Mouse (Mus musculus): ENCODE data around the gene Dagla.

The Dagla gene

DNA sequence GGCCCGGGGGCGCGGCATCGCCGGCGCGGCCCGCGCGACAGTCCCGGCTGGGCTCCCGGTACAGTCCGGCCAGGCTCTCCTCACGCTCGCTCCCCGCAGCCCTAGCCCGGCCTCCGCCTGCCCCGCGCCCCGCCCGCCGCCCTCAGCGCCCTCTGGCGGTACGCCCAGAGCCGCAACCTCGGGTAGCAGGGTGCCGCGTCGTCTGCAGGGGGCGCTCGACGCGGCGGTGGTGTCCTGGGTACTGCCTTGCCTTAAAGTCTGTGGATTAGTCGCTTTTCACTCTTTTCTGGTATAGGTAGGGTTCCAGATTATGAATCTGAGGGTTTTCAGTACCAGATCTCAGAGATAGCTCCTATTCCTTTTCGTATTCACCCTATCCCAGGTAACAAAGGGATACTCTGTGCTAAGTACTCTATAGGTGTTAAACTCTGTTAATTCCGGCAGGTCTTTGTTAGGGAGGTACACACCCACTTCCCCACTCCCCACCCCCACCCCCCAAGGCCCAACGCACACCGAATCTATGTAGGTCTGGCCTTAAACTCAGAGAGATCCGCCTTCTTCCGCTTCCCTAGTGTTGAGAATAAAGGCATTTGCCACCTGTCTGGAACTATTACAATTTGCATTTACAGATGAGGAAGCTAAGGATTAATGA is 63.9 kb downstream of the Dagla start, which contains the start of gene Myrf:
Myrf (minus strand) TSS at position 95 of the 652 bp plus-strand sequence.
- DNase-seq (ENCODE audit: extremely low spot score, low read depth, low spot score), result no peak

DNA sequence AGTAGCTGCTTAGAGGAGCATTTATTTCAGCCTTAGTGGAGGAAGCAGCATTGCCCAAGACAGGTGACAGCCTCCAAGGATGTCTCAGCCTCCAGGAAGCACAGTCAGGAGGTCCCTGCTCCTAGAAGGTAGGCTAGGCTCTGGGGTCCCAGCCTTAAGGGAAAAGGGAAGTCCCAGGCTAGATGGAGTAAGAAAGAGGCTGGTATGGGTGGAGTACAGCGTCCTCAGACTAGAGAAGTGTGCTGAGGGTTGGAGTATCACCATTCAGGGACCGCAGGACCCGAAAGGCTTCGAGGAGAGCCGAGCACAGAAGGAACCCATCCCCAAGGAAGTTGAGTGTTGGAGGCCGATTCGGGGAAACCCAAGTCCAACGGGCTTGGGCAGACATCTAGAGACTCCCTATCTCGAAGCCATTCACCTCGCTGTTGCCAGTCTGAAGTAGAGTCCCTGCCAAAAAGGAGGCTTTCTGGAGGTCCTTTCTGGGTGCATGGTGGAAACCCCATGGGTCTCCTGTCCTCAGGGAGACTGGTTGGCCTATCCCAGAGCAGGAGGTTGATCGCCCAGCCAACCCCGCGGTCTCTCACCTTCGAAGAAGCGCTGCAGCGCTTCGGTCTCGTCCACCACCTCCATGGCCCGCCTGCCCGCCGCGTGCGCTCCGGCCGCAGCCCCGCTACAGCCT is 64.6 kb downstream of the Dagla start:
- DNase-seq (ENCODE audit: extremely low spot score, low read depth, low spot score), result no peak

DNA sequence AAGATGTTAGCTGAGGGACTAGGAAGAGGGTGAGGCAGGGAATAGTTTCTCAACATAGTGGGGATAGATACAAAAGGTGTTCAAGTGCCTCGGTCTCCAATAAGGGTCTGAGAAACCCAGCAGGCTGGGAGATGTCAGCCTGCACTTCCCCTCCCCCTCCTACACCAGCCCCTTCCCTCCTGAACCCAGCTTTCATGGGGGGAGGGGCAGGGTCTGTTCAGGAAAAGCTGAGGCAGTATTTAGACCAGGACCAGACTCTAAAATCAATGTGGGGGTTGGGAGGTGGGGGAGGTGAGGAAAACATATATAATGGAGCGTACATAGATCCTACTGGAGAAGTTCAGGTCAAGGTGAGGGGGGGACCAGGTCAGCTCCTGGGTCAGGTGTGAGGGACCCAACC is 65.3 kb downstream of the Dagla start:
- DNase-seq (ENCODE audit: extremely low spot score, low read depth, low spot score), result no peak

DNA sequence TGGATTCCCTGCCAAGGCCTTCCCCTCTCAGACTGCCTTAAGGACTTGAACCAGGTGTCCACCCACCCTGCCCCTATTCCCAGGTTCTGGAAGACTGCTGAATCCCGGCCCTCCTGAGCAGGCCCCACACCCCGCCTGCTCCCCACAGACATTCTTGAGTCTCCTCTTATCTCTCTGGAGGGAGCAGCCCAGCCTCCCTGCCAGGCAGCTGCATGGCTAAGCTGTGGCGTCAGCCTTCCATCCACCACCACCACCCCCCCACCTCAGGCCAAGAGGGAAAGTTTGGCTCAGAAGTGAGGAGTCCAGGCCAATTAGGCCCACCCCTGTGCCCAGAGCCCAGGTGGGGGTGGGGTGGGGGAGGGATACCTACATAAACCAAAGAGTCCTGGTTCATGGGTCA is 66.2 kb downstream of the Dagla start:
- no peak for DNase-seq (ENCODE audit: extremely low spot score, low read depth, low spot score)

DNA sequence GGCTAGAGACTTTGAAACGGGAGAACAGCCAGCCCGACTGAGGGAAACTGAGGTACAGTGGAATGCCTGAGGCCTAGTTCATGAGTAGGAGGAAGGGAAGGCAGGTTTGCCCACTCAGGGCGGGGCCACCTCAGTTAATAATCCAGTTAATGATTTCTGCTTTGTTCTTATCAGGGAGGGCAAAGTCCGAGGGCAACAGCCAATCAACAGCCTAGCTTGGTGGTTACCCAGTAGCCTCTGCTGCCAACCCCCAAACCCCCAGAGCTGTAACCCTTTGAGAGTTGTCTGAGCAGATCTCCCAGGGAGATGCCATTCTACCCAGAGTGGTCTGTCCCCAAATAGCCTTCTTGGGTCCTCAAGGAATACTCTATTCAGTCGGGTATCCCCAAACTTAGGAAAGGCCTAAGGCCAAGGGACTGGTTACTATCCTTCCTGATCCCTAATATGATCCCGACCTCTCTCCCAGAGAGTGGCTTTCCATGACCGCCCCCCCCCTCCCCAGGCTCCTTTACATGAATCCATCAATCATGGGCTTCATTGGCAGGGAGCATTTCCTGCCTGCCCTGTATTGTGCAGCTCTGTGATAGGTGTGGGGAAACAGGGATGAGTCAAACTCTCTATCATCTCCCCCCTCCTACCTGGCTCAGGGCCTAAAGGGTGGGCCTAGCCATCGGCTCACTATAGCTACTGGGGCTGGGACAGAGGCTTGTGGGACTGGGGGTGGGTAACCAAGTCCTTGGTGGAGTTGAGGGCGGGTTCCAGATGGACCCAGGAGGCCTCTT is 68.7 kb downstream of the Dagla start:
- DNase-seq (ENCODE audit: extremely low spot score, low read depth, low spot score), result no peak

DNA sequence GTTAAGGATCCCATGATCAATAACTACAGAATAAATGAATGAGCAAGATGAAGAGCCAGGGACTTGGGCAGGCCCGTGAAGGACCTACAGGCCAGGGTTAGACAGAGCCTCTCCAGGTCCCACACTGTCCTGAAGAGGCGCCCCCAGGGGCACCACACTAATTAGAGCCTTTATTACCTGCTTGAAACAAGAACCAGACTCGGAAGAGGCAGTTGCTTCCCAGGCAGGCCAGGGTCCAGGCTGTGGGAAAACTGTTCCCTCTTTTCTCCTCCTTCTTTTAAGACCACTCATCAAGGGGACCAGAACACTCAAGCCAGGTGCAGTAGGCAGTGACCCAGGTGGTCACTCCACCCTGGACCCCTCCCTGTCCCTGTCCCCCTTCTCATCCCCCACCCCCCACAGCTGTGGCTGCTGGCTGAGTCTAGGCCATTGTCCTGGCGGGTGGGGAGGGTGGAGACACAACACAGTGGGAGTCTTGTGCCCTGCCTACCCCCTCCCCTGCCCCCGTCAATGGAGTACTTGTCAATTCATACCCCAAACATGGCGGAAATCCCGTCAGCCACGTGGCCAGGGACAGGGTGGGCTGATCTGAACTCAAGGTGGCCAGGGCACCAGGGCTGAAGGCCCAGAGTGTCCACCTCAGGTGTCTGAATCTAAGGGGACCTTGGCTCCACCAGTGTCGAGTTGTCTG is 72.2 kb downstream of the Dagla start:
- DNase-seq (ENCODE audit: extremely low spot score, low read depth, low spot score), result no peak

DNA sequence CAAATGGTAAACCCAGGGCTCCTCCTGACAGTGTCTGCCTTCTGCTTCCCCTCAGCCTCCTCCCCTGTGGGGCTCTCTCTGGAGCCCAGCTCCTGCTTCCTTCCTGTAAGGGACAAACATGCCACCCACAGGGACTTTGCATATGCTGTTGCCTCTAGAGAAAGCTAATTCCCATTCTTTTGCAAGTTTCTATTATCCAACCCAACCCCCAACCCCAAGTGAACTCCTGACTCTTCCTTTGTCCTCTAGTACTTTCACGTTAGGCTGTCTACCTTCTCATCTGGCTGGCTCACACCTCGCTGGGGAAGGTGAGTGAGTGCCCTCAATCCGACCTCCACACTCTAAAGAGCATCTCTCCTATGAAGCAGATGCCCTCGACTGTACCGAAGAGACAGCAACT is 72.8 kb downstream of the Dagla start:
- DNase-seq (ENCODE audit: extremely low spot score, low read depth, low spot score), result no peak

DNA sequence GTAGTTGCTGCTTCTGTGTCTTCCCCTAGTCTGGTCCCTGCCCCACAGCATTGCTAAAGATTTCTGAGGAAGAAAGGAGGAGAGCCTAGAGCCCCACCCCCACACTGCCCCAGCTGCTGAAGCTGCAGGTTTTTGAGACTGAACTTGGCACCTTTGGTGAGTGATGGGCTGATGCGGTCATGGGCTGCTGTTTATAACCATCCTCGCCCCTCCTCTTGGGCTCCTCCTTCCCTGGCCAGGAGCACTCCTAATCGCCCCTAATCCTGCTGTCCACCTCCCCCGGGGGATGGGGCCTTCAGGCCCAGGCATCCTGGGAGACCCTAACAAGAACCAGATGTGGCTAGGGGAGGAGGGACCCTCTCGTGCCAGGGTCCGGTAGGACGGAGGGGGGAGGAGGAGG is 73.7 kb downstream of the Dagla start:
- DNase-seq (ENCODE audit: extremely low spot score, low read depth, low spot score), result no peak

DNA sequence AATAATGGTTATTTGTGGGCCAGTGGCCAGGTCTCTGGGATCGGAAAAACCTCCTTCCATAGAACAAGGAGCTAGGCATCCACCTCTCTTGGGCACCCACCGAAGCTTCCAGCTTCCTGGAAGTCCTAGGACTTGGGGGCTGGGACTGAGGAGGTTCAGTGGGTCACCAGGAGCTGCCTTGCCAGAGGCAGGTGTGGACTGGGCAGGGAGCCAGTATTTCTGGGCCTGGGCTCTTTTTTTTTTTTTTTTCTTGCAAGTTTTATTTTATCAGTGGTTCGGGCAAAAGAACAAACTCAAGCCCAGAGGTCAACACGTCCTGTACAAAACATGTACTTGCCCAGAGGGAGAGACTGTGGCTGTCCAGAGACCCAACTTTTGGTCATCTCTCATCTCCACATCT is 78.9 kb downstream of the Dagla start:
- no peak for DNase-seq (ENCODE audit: extremely low spot score, low read depth, low spot score)

DNA sequence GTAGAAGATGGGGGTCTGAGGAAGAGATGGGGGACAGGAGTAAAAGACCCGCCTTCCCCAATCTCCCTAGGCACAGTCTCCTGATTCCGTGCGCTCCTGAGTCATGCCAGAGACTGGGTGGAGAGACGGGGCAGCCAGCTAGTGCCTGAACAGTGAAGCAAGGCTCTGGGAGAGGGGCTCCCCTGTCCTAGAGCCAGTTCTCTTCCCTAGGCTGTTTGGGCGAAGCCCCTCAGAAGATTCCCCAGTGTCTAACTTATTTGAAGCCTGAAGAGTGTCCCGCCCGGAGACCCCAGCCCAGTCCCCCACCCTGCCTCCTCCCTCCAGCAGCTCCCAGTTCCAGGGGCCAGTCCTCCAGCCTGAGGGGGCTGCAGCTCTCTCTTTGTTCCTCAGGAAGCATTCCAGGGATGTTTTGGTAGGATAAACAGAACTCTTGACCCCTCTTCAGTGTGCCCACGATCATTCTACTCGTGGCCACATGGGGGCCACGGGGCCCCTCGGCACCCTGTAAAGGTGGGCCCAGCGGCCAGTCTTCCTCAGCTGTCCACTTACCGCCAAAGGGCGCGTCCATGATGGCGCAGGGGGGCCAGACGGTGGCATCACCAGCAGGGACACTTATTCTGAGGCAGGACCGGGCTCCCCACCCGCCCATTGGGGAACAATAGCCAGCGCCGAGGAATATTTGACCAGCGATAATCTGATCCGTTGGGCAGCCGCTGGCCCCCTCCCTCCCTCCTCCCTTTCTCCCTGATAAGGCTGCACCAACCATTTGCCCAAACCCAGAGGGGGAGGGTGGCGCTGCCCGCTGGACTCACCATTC is 79.8 kb downstream of the Dagla start:
- no peak for DNase-seq (ENCODE audit: extremely low spot score, low read depth, low spot score)

DNA sequence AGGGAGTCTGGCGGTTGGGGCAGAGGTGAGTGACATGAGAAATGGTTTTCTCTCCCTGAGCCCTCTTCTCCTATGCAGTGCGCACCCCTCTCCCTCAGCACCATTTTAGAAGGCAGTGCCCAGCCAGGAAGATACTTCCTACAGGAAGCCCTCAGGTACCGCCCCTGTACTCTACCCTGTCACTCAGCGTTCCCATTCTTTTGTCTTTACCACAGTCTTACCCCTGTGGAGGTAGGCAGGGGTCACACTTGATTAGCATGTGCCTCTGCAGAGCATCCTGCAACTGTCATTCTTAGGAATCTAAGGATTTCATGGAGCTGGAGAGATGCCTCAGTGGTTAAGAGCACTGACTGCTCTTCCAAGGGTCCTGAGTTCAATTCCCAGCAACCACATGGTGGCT is 81.1 kb downstream of the Dagla start:
- no peak for DNase-seq (ENCODE audit: extremely low spot score, low read depth, low spot score)

DNA sequence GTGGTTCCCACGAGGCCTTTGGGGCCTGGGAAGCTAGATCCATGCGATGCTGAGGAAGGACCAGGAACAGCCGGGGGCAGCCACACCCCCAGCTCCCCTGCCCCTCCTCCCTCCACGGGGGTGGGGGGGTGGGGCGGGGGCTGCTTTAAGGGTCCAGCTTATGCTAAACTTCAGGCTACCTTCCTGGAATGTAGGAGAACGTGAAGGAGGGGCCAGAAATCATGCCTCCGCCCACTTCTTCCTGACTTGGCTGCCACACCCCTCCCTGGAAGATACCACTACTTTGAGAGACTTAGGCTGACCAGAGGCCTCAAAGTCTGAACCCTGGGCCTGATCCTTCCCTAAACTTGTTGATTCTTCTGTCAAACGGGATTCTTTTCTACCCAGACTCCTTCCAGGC is 82.0 kb downstream of the Dagla start:
- no peak for DNase-seq (ENCODE audit: extremely low spot score, low read depth, low spot score)

DNA sequence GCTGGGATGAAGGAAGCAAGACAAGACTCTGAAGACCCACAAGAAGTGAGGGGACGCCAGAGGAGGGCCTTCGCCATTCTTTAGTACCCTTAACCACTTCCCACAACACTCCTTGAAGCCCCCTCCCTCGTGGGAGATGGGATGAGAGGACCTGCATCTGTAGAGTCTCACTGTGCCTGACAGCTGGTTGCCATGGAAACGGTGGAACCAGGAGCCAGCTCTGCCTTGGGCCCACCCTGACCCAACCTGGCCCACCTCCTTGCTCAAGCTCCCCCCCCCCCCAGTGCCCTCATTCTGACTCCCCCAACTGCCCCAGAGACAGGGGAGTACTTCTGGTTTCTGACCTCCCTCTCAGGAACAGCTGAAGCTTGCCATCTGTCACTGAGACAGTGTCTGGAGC is 83.1 kb downstream of the Dagla start:
- DNase-seq (ENCODE audit: extremely low spot score, low read depth, low spot score), result no peak

DNA sequence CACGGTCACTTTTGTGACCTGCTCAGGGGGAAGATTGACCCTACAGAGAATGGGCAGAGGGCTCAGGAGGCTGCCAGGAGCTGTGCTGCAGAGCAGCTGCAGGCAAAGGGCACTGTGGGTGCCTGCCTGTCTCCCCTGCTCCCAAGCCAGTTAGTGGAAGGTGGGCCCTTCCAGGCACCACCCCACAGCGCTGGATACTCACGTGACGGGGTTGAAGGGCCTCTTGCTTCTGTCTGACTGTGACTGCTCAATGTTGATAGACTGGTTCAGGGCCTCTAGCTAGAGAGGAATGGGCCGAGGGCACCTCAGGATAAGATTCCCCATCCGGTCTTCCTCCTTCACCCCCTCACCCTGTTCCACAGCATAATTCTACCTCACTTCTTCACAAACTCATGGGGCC is 85.1 kb downstream of the Dagla start:
- DNase-seq (ENCODE audit: extremely low spot score, low read depth, low spot score), result no peak

DNA sequence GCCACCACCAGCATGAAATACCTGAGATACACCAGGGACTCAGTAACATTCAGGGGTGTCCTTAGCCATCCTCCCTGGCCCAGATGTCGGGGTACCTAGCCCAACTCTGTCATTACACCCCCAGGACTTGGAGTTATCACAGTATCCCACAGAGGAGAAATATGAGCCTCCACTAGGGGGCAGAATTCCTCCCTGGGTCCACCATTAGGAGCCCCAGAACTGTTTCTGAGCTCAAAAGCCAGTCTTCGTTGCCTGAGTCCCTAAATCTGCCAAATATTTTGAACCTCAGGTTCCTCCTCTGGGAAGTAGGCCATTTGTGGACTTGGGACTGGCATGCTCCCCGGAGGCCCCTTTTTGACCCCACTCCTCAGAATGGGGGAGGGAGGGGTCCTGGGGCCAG is 85.6 kb downstream of the Dagla start:
- no peak for DNase-seq (ENCODE audit: extremely low spot score, low read depth, low spot score)

DNA sequence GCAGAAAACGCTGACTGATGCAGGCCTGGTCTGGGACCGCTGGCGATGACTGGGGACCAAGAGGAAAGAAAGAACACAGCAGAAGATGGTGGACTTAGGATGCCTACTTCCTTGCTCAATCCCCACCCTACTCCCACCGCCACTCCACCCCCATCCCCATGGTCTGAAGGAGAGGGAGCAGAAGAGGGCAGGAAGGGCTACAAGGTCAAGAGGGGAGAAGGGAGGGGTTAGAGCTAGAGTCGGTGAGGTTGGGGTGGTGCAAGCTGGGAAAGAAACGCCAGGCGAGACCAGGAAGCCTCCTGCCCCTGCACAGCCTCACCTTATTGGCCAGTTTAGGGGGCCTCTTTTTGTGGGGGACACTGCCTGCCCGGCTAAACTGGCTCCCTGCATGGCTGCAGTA is 88.6 kb downstream of the Dagla start:
- DNase-seq (ENCODE audit: extremely low spot score, low read depth, low spot score), result no peak

DNA sequence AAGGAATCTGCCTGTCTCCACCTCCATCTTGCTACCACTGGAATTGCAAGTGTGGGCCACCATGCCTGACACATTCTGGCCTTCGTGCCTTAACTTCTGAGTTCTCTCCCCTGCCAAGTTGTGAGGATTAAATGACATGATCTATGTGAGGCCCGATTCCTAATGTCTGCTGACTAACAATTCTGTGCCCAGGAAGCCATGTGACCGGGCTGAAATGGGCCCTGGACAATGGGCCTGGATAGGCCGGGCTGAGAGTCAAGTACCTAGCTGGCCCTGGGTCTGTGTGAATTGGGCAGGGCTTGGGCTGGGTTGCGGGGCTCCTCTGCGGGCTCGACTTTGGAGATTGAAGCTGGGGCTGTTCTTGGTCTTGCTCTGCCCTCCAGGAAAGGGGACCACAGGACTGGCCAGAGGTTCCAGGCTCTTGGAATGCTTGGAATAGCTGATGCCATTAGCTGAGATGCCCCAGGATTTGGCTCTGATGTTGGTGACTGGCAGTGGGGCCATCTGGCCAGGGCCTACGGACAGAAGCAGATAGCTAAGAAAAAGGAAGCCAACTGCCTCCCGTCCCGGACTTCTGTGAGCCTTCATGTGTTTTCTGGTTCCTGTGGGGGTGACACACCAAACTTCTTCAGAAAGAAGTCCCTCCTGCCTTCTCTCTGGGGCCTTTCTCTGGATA is 90.7 kb downstream of the Dagla start:
- no peak for DNase-seq (ENCODE audit: extremely low spot score, low read depth, low spot score)

DNA sequence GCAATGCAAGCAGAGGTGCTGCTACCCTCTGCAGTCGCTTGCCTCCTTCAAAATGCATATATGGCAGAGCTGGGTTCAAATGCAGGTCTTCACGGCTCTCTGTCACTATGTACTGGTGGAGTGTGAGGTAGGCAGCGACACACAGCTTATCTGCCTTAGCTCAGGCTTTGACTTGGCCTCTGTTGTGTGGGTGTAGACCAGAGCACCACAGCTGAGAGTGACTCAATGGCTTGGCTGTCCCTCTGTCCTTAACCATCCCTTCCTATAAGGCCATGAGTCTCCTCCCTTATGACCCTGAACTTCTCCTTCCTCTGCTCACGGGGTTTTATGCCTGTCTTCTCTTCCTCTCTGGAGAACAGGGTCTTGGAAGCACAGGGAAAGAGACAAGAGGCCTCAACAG is 93.8 kb downstream of the Dagla start:
- DNase-seq (ENCODE audit: extremely low spot score, low read depth, low spot score), result no peak

DNA sequence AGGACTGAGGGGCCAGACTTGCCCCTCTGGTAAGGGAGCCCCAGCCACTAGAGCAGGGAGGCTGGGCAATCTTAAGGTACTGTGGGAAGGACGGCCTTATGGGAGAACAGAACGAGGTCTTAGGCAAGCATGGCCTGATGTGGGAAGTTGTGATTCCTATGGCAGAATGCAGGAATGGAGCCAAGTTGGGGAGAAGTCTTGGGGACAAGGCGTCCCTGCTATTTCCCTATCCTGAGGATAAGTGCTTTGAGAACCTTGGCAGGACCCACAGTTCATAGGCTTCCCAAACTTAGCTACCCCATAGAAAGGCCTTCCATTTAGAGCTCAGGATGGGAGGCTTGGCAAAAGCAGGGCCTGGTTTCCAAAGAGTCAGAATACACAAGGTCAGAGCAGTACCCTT is 95.8 kb downstream of the Dagla start:
- no peak for DNase-seq (ENCODE audit: extremely low spot score, low read depth, low spot score)

DNA sequence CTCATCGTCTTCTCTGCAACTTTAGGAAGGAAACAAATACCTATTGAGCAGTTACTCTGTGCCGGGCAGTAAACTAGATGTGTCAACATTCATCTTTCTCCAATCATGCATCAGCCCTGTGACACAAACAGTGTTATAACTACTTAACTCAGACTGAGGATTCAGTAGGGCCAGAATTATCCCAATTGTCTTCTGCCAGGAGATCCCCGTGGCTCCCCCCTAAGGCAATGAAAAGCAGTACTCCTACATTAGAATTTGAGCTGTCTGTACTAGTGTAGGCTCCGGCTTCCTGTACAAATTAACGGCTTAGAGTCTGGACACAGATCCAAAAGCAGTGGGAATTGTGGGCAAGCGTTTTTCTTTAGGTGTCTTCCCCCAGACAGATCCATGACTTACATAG is 99.6 kb downstream of the Dagla start:
- DNase-seq (ENCODE audit: extremely low spot score, low read depth, low spot score), result no peak

Measured in hindlimb bud, embryonic 11.5 days (tissue).